Mouse (Mus musculus) T-helper 2 cell (primary cell): ENCODE results near the gene Smu1.
"Not testable (repeated sequence)": the region's sequence is repeated elsewhere in the genome, so short reads cannot be mapped to it uniquely, and the experiment has no call there.

Experiments
- in situ Hi-C: fragments of 300-600 bp; cut with MboI, MseI; formaldehyde crosslinking; loops from one replicate; pipeline ENCODE4 v1.15.1; 2025; ENCODE audit warnings: high pct_unique_total_duplicates

Smu1 gene

GRCm38 (mm10) chr4:40757780-40758420 is at the start of gene Smu1:
TSS of gene Smu1 (minus strand) at chr4:40757923.
- in situ Hi-C loops, result no loop called here

GRCm38 (mm10) chr4:40807382-40807781 is 49.7 kb upstream of the Smu1 start:
- in situ Hi-C loops, result no loop called here

DNA sequence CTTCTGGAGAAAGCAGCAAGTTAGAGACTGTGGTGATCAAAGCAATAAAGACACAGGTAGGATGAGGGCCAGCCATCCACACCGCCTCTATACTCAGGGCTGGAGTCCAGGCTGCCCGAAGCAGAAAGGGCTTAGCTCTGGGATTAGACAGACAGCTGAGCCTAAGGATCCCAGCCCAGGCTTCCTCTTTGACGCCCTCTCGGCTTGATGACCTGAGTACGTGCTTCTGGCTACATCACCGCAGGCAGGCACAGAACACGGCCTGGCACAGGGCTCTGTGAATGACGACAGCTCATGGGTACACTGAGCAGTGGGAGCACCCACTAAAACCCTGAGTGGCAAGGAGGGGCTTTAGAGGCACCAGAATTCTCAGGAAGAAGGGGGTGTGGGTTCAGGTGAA is 47.7 kb upstream of the Smu1 start:
- in situ Hi-C loops, result no loop called here

- in situ Hi-C loops, result no loop called here
Observed at GRCm38 (mm10) chr4:40802787-40803186, 45.1 kb upstream of the Smu1 start.

GRCm38 (mm10) chr4:40801908-40802307 is 44.2 kb upstream of the Smu1 start:
- in situ Hi-C loops, result no loop called here

DNA sequence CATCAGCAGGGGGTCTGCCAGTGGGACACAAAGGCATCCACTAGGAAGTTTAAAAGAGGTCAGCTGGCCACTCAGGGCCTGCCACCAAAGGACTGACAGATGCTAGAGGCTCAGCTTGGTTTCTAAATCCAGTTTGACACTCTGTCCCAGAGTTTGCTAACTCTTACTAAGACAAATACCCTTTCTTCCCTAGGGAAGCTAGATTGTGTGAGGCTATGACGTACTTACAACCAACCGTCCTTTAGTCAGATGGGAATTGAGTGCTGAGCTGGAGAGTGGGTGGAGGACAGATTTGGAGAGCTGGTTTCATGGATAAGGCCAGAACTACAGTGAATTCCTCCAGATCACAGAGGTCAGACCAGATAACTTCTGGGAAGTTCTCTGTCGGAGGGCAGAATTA is 43.1 kb upstream of the Smu1 start:
- in situ Hi-C loops, result no loop called here

DNA sequence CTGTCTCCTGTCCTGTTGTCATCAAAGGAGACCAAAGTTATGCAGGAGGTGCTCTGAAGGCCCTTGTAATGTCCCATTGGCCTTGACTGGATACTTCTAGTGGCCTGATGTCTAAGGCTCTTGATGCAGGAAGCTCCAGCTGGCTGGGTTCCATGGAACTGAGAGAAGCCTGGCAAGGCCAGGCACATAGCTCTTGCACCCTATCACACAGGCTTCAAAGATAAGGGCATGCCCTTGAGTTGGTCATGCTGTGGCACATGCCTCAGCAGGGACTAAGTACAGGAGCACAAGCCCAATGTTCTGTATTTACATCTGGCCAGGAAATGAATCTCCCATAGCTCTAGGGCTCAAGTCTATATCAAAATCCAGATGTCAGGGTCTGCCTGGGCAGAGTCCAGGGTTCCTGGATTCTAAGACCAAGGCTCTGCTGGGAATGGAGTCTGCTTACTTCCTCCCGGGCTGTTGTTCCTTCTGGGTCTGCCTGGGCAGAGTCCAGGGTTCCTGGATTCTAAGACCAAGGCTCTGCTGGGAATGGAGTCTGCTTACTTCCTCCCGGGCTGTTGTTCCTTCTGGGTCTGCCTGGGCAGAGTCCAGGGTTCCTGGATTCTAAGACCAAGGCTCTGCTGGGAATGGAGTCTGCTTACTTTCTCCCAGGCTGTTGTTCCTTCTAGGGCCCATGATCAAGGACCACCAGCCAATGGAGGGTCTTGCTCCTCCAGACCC is 41.3 kb upstream of the Smu1 start:
- in situ Hi-C loops, result not testable (repeated sequence)

DNA sequence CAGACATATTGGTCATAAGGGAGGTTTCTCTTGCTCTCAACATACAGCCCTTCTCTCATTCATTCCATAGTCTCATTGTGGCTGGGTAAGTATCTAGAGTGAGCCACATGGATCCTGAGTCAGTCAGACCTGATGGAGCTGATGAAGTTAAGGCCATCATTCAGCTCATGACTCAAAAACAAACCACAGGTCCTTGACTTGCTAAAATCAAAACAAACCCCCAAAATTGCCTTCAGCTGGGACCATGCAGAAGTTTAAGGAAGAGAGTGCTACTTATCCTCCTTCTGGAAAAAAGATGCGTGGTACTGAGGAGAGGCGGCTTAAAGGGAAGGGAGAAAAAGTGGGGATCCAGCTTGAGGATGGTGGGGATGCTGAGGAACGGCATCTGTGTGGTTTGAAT is 38.0 kb upstream of the Smu1 start:
- in situ Hi-C loops, result no loop called here

DNA sequence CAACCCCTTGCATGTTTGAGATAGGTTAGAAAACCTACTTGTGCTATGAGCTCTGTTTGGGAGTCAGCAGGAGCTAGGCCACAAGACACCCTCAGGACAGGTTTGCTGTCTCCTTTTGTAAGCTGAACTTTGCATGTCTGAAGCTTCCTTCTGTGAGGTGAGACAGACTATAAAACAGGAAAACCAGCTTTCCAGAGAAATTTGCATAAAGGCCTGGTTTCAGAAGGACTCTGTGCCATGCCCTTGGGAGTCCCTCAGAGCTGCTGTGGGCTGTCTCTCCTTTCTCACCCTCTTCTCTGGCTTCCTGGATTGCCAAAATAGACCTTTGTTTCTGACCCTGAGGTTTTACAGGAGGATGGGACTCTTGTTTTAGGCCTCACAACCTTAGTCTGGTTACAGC is 36.6 kb upstream of the Smu1 start:
- in situ Hi-C loops, result no loop called here

- in situ Hi-C loops, result no loop called here
Observed at GRCm38 (mm10) chr4:40791176-40791575, 33.5 kb upstream of the Smu1 start.

GRCm38 (mm10) chr4:40786578-40786977 is 28.9 kb upstream of the Smu1 start:
- in situ Hi-C loops, result no loop called here

GRCm38 (mm10) chr4:40785620-40786166 is 28.0 kb upstream of the Smu1 start:
- in situ Hi-C loops, result no loop called here

DNA sequence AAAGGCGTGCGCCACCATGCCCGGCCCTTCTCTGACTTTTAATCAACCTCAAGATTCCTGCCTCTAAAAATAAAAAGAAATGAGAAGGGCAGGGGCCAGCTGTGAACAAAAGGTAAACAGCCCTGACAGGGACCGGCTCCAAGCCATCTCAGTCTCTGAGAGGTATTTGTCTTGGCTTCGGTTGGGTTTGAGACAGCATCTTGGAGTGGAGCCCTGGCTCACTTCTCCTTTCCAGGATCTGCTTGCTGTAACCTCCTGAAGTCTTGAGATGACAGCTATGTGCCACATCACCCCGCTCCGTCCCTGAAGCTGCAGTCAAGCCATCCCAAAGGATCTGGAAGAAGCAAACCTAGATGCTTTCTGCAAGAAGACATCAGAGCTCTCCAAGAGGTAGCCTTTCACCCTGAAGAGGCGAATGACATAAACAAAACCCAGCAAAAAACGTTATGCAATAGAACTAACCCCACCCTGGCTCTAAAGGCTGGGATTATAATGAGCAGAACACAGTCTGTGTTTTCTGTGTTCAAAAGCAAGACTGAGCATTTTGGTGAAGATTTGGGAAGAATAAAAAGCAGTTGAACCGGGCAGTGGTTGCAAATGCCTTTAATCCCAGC is 26.9 kb upstream of the Smu1 start:
- in situ Hi-C loops, result no loop called here

DNA sequence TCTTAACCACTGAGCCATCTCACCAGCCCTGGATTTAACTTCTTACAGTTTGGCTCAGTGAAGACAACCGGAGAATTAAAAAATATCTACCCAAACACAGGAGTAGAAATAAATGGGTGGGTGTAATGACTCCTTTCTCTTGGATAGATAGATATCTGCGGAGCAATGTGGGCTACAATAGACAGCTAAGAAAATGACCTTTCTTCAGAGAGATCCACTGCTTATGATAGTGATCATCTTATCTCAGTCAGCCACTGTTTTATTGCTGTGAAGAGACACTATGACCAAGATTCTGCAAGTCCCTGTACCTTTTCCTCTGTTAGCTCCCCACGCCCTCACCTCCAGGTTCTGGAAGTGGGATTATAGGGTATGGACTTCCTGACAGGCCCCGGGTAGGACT is 25.3 kb upstream of the Smu1 start:
- in situ Hi-C loops, result no loop called here

GRCm38 (mm10) chr4:40781797-40782495 is 24.2 kb upstream of the Smu1 start:
- in situ Hi-C loops, result no loop called here

- in situ Hi-C loops, result no loop called here
Observed at GRCm38 (mm10) chr4:40781143-40781542, 23.4 kb upstream of the Smu1 start.

GRCm38 (mm10) chr4:40778656-40779055 is 20.9 kb upstream of the Smu1 start:
- in situ Hi-C loops, result no loop called here

DNA sequence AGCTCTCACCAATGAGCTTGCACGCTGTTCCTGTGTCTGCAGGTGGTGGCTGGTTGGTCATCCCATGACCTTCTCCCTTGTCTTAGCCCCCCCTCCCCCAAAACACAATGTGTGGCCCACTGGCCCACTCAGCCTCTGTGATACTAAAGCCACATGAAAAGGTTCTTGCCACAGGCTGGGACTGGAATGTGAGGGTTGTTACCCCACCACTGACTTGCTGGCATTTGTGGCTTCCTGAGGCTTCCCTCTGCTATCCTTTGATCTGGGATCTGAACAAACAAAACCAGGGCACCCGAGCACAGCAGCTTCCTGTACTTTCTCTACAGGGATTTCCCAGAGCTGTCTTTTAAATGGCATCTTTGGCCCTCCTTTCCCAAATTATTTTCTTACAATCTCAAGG is 19.4 kb upstream of the Smu1 start:
- in situ Hi-C loops, result no loop called here

- in situ Hi-C loops, result no loop called here
Observed at GRCm38 (mm10) chr4:40776416-40776815, 18.7 kb upstream of the Smu1 start.

DNA sequence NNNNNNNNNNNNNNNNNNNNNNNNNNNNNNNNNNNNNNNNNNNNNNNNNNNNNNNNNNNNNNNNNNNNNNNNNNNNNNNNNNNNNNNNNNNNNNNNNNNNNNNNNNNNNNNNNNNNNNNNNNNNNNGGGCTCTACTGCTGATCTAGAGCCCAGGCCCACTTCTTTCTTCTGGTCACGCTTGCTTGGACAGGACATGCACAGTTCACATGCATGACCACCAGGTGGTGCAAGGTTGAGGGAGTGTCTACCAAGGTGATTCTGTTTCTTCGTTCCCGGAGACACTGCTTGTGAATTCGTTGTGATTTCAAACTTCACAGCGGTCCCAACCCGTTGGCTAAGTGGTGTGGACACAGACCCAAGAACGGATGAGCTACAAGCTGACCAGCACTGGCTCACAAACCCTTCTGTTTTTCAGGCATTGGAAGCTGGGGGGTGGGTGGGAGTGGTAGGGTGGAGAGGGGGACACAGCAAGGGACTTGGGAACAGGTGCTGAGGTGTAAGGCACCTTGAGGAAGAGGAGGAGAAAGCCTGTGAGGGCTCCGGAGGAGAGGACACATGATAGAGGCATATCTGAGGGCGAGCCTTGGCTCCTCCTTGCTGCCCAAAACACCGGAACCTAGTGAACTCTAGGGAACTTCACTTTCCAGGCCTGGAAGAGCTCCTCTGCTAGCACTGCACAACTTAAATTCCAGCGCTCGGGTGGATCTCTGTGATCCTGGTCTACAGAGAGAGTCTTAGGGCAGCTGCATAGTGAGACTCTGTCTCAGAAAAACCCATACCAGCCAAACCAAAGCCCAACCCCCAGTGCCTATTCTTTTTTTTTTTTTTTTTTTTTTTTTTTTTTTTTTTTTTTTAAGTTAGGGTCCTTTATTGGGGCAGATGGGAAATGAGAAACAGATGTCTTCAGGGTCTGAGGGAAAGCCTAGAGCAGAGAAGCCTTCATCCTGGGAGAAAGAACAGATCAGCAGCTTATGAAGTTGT is 16.8 kb upstream of the Smu1 start:
- in situ Hi-C loops, result loop anchor here (5.0 kb wide), 2 partner anchors 78 to 133 kb away; partner anchors contain the start of gene B4galt1

GRCm38 (mm10) chr4:40759876-40760275 is 2.2 kb upstream of the Smu1 start:
- in situ Hi-C loops, result no loop called here
